Mouse (Mus musculus): ENCODE data around the gene Olfr67. TPM values are rescaled to one million over a fixed set of nuclear protein-coding genes. Genes with fewer than 3 reads are reported as not detected.

Olfr67 gene
- polyA plus RNA-seq, 1 experiment from 2014 or later: not detected

Other genes with a start within 250 kb of the Olfr67 start
- not detected in 2 replicates for gene Olfr612, start 249.1 kb downstream of the Olfr67 start, polyA plus RNA-seq (2015; fragmentation: Nextera tagmentation; extraction: Ambion mirVana)
- not detected in 2 replicates for gene Olfr613, start 243.7 kb downstream of the Olfr67 start, polyA plus RNA-seq (2015; fragmentation: Nextera tagmentation; extraction: Ambion mirVana)
- gene Olfr615, start 235.7 kb downstream of the Olfr67 start, polyA plus RNA-seq (2015; fragmentation: Nextera tagmentation; extraction: Ambion mirVana): not detected in 2 replicates
- gene Olfr616, start 222.7 kb downstream of the Olfr67 start, polyA plus RNA-seq (2015; fragmentation: Nextera tagmentation; extraction: Ambion mirVana): not detected in 2 replicates
- not detected in 2 replicates for gene Olfr617, start 218.8 kb downstream of the Olfr67 start, polyA plus RNA-seq (2015; fragmentation: Nextera tagmentation; extraction: Ambion mirVana)
- gene Olfr618, start 201.7 kb downstream of the Olfr67 start, polyA plus RNA-seq (2015; fragmentation: Nextera tagmentation; extraction: Ambion mirVana): 0.15 TPM in 1 of 2 replicates, not detected in the other
- not detected in 2 replicates for gene Olfr619, start 191.2 kb downstream of the Olfr67 start, polyA plus RNA-seq (2015; fragmentation: Nextera tagmentation; extraction: Ambion mirVana)
- gene Olfr620, start 179.3 kb downstream of the Olfr67 start, polyA plus RNA-seq (2015; fragmentation: Nextera tagmentation; extraction: Ambion mirVana): not detected in 2 replicates
- not detected in 2 replicates for gene Olfr622, start 149.1 kb downstream of the Olfr67 start, polyA plus RNA-seq (2015; fragmentation: Nextera tagmentation; extraction: Ambion mirVana)
- not detected in 2 replicates for gene Olfr623, start 128.1 kb downstream of the Olfr67 start, polyA plus RNA-seq (2015; fragmentation: Nextera tagmentation; extraction: Ambion mirVana)
- not detected in 2 replicates for gene Olfr624, start 120.6 kb downstream of the Olfr67 start, polyA plus RNA-seq (2015; fragmentation: Nextera tagmentation; extraction: Ambion mirVana)
- not detected in 2 replicates for gene Olfr625-ps1, start 109.1 kb downstream of the Olfr67 start, polyA plus RNA-seq (2015; fragmentation: Nextera tagmentation; extraction: Ambion mirVana)
- gene Olfr243, start 77.2 kb downstream of the Olfr67 start, polyA plus RNA-seq (2015; fragmentation: Nextera tagmentation; extraction: Ambion mirVana): not detected in 2 replicates
- not detected in 2 replicates for gene Olfr628, start 61.4 kb downstream of the Olfr67 start, polyA plus RNA-seq (2015; fragmentation: Nextera tagmentation; extraction: Ambion mirVana)
- not detected in 2 replicates for gene Olfr629, start 46.9 kb downstream of the Olfr67 start, polyA plus RNA-seq (2015; fragmentation: Nextera tagmentation; extraction: Ambion mirVana)
- gene Olfr630, start 34.5 kb downstream of the Olfr67 start, polyA plus RNA-seq (2015; fragmentation: Nextera tagmentation; extraction: Ambion mirVana): not detected in 2 replicates
- gene Olfr69, start 20.2 kb downstream of the Olfr67 start, polyA plus RNA-seq (2015; fragmentation: Nextera tagmentation; extraction: Ambion mirVana): not detected in 2 replicates
- not detected in 2 replicates for gene Olfr68, start 12.1 kb downstream of the Olfr67 start, polyA plus RNA-seq (2015; fragmentation: Nextera tagmentation; extraction: Ambion mirVana)
- 1,229 and 1,369 TPM in 2 replicates for gene Hbb-bt, start 22.2 kb upstream of the Olfr67 start, polyA plus RNA-seq (2015; fragmentation: Nextera tagmentation; extraction: Ambion mirVana)
- gene Hbb-bs, start 36.3 kb upstream of the Olfr67 start, polyA plus RNA-seq (2015; fragmentation: Nextera tagmentation; extraction: Ambion mirVana): 4,227 and 4,621 TPM in 2 replicates
- not detected in 2 replicates for gene Hbb-bh2, start 48.7 kb upstream of the Olfr67 start, polyA plus RNA-seq (2015; fragmentation: Nextera tagmentation; extraction: Ambion mirVana)
- gene Hbb-bh1, start 51.3 kb upstream of the Olfr67 start, polyA plus RNA-seq (2015; fragmentation: Nextera tagmentation; extraction: Ambion mirVana): not detected in 2 replicates
- gene Hbb-y, start 61.4 kb upstream of the Olfr67 start, polyA plus RNA-seq (2015; fragmentation: Nextera tagmentation; extraction: Ambion mirVana): 6.2 and 23.2 TPM in 2 replicates
- gene Olfr66, start 94.4 kb upstream of the Olfr67 start, polyA plus RNA-seq (2015; fragmentation: Nextera tagmentation; extraction: Ambion mirVana): not detected in 2 replicates
- not detected in 2 replicates for gene Olfr64, start 102.7 kb upstream of the Olfr67 start, polyA plus RNA-seq (2015; fragmentation: Nextera tagmentation; extraction: Ambion mirVana)
- not detected in 2 replicates for gene Olfr65, start 111.7 kb upstream of the Olfr67 start, polyA plus RNA-seq (2015; fragmentation: Nextera tagmentation; extraction: Ambion mirVana)
- gene Olfr631, start 137.0 kb upstream of the Olfr67 start, polyA plus RNA-seq (2015; fragmentation: Nextera tagmentation; extraction: Ambion mirVana): not detected in 2 replicates
- not detected in 2 replicates for gene Olfr632, start 142.5 kb upstream of the Olfr67 start, polyA plus RNA-seq (2015; fragmentation: Nextera tagmentation; extraction: Ambion mirVana)
- gene Olfr633, start 152.6 kb upstream of the Olfr67 start, polyA plus RNA-seq (2015; fragmentation: Nextera tagmentation; extraction: Ambion mirVana): not detected in 2 replicates
- 0.03 TPM in 1 of 2 replicates, not detected in the other for gene Olfr635, start 179.3 kb upstream of the Olfr67 start, polyA plus RNA-seq (2015; fragmentation: Nextera tagmentation; extraction: Ambion mirVana)
- gene Olfr638, start 206.9 kb upstream of the Olfr67 start, polyA plus RNA-seq (2015; fragmentation: Nextera tagmentation; extraction: Ambion mirVana): not detected in 2 replicates
- 0.04 TPM in 1 of 2 replicates, not detected in the other for gene Olfr639, start 225.5 kb upstream of the Olfr67 start, polyA plus RNA-seq (2015; fragmentation: Nextera tagmentation; extraction: Ambion mirVana)
- not detected in 2 replicates for gene Olfr640, start 233.8 kb upstream of the Olfr67 start, polyA plus RNA-seq (2015; fragmentation: Nextera tagmentation; extraction: Ambion mirVana)
- gene Olfr641, start 243.6 kb upstream of the Olfr67 start, polyA plus RNA-seq (2015; fragmentation: Nextera tagmentation; extraction: Ambion mirVana): not detected in 2 replicates

All from midbrain, embryonic 16.5 days (tissue).